Mouse (Mus musculus) embryo, embryonic 9.5 days (tissue): ENCODE data around the gene Fgf4.
"Not testable (repeated sequence)": the region's sequence is repeated elsewhere in the genome, so short reads cannot be mapped to it uniquely, and the experiment has no call there.

Experiments used
- DNase-seq: peaks from one replicate; pipeline ENCODE4 v3.0.0-alpha.2; 2017; ENCODE audit errors: extremely low spot score

The Fgf4 gene

GRCm38 (mm10) chr7:144867161-144867560, 20.0 kb downstream of the Fgf4 start:
- no peak for DNase-seq

- DNase-seq: no peak
Measured at GRCm38 (mm10) chr7:144867602-144868001, 20.4 kb downstream of the Fgf4 start.

- DNase-seq: no peak
Measured at GRCm38 (mm10) chr7:144872420-144872819, 25.3 kb downstream of the Fgf4 start.

- DNase-seq: no peak
Measured at GRCm38 (mm10) chr7:144873160-144873559, 26.0 kb downstream of the Fgf4 start.

- DNase-seq: no peak
Measured at GRCm38 (mm10) chr7:144874226-144874625, 27.1 kb downstream of the Fgf4 start.

GRCm38 (mm10) chr7:144878401-144878800, 31.2 kb downstream of the Fgf4 start:
- no peak for DNase-seq

GRCm38 (mm10) chr7:144883106-144883505, 35.9 kb downstream of the Fgf4 start:
- DNase-seq: no peak

GRCm38 (mm10) chr7:144887672-144888071, 40.5 kb downstream of the Fgf4 start:
- DNase-seq: no peak

GRCm38 (mm10) chr7:144888564-144889299, 41.6 kb downstream of the Fgf4 start:
- peak; percentile 39 for DNase-seq

GRCm38 (mm10) chr7:144890661-144891060, 43.5 kb downstream of the Fgf4 start:
- DNase-seq: not testable (repeated sequence)

GRCm38 (mm10) chr7:144891863-144892262, 44.7 kb downstream of the Fgf4 start:
- no peak for DNase-seq

- DNase-seq: no peak
Measured at GRCm38 (mm10) chr7:144892322-144892721, 45.2 kb downstream of the Fgf4 start.

GRCm38 (mm10) chr7:144894191-144894590, 47.0 kb downstream of the Fgf4 start:
- peak; percentile 41 for DNase-seq

GRCm38 (mm10) chr7:144894706-144895105, 47.5 kb downstream of the Fgf4 start:
- peak; percentile 46 for DNase-seq

GRCm38 (mm10) chr7:144895305-144896111, 48.3 kb downstream of the Fgf4 start:
- DNase-seq: peak; percentile 87

GRCm38 (mm10) chr7:144896294-144897218, 49.4 kb downstream of the Fgf4 start, which contains the start of gene Fgf15:
Fgf15 (plus strand) TSS chr7:144896531.
- DNase-seq: peak; percentile 56

- DNase-seq: no peak
Measured at GRCm38 (mm10) chr7:144898506-144898905, 51.3 kb downstream of the Fgf4 start.

GRCm38 (mm10) chr7:144905514-144905913, 58.3 kb downstream of the Fgf4 start:
- DNase-seq: not testable (repeated sequence)

GRCm38 (mm10) chr7:144906708-144907397, 59.7 kb downstream of the Fgf4 start:
- peak; percentile 69 for DNase-seq

- peak; percentile 28 for DNase-seq
Measured at GRCm38 (mm10) chr7:144907793-144908192, 60.6 kb downstream of the Fgf4 start.

GRCm38 (mm10) chr7:144908705-144909104, 61.5 kb downstream of the Fgf4 start:
- DNase-seq: no peak
